Mouse (Mus musculus): ENCODE measurements at regions not wholly inside any gene's neighbourhood (a gene's known extent, or its start where the extent isn't known, plus 50 kb on each side); places are given as distances from the start of the nearest gene placed in this dataset.

GRCm38 (mm10) chr7:69911760-69912159 is 454.8 kb downstream of the Nr2f2 start:
- TF ChIP-seq CTCF (IDR thresholded peaks at IDR 0.05; ENCODE audit: control insufficient read depth, insufficient read depth, low read length) (no peak), POLR2A (IDR thresholded peaks at IDR 0.05; ENCODE audit: borderline replicate concordance, control insufficient read depth, low read depth, low read length) (no peak)

Measured in bone marrow, adult 2 months (tissue).